Mouse (Mus musculus) forebrain, postnatal 0 days (tissue): ENCODE measurements at regions not wholly inside any gene's neighbourhood (a gene's known extent, or its start where the extent isn't known, plus 50 kb on each side); places are given as distances from the start of the nearest gene placed in this dataset.

ENCODE experiments used
- ATAC-seq: fragments of 200-750 bp; cut with Nextera tagmentation; 2 replicates; pipeline ENCODE4 v1.8.0; 2017; ENCODE audit warnings: mild to moderate bottlenecking, moderate library complexity
- DNase-seq: peaks from one replicate; pipeline ENCODE4 v3.0.0-alpha.2; 2015
- H3K27ac ChIP-seq: fragments of 300-500 bp; sonication (generic); 2 replicates; pipeline ENCODE4 v1.5.1; 2014; ENCODE audit warnings: low read depth, mild to moderate bottlenecking, antibody characterized with exemption, low read length, moderate library complexity, mixed read lengths
- H3K27me3 ChIP-seq: fragments of 300-500 bp; sonication (generic); 2 replicates; pipeline ENCODE4 v1.6.1; 2014; ENCODE audit warnings: mild to moderate bottlenecking, low read length, mixed read lengths; ENCODE audit not compliant: insufficient read depth
- H3K36me3 ChIP-seq: fragments of 300-500 bp; sonication (generic); 2 replicates; pipeline ENCODE4 v1.6.1; 2014; ENCODE audit warnings: mild to moderate bottlenecking, moderate library complexity; ENCODE audit not compliant: insufficient read depth
- H3K4me1 ChIP-seq: fragments of 300-500 bp; sonication (generic); 2 replicates; pipeline ENCODE4 v1.6.1; 2014; ENCODE audit warnings: antibody characterized with exemption; ENCODE audit not compliant: insufficient read depth
- H3K4me2 ChIP-seq: fragments of 300-500 bp; sonication (generic); 2 replicates; pipeline ENCODE4 v1.6.1; 2014; ENCODE audit warnings: low read depth, mild to moderate bottlenecking, moderate library complexity
- H3K4me3 ChIP-seq: fragments of 300-500 bp; sonication (generic); 2 replicates; pipeline ENCODE4 v1.5.1; 2014; ENCODE audit warnings: low read depth, low read length, mixed read lengths
- H3K9ac ChIP-seq: fragments of 300-500 bp; sonication (generic); 2 replicates; pipeline ENCODE4 v1.6.1; 2014; ENCODE audit warnings: mild to moderate bottlenecking
- H3K9me3 ChIP-seq: fragments of 300-500 bp; sonication (generic); 2 replicates; pipeline ENCODE4 v1.6.1; 2016; ENCODE audit warnings: low read length
- CTCF ChIP-seq: sonication (generic); IDR thresholded peaks from 2 replicates; pipeline ENCODE4 v1.5.1; 2016; ENCODE audit warnings: antibody characterized with exemption, control low read depth, low read depth
- WGBS: fragments of 180-500 bp; shearing (Covaris S2); extraction: QIAGEN DNeasy Blood & Tissue Kit; methylation state at CpG from one replicate; pipeline ENCODE4 v1.1.7; 2014; 5-methylcytosine and 5-hydroxymethylcytosine counted together

DNA sequence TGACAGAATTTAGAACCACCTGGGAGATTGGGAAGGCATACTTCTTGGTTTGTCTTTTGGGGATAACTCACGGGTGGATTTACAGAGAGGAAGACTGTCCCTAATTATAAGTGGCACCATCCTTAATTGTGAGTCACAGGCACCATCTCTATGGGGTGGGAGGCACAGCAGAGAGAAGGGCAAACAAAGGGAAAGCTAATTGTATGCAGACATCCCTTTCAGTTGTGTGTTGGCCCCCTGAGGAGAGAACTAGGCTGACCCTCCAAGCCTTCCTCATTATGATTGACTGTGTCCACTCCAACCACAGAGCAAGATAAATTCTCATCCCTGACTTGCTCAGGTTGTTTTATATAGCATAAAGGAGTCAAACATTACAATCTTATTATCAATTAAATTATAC, 718.8 kb downstream of the Tmem132b start:
- Histone ChIP-seq H3K4me2 (no peak overlapping the region), H3K9me3 (no peaks in the 10 kb centered on the region), H3K4me1 (no peaks in the 10 kb centered on the region), H3K9ac (no peak overlapping the region), H3K36me3 (no peaks in the 10 kb centered on the region), H3K4me3 (no peak overlapping the region), H3K27ac (no peak overlapping the region), H3K27me3 (no peaks in the 10 kb centered on the region)
- WGBS: 6% methylated on average over 1 of the region's 1 CpGs
- DNase-seq (no peak), ATAC-seq (no peak)
- no peak for TF ChIP-seq CTCF

GRCm38 (mm10) chr5:126254661-126255060, 723.1 kb downstream of the Tmem132b start:
- ATAC-seq (no peak), DNase-seq (no peak)
- Histone ChIP-seq H3K9ac (no peak overlapping the region), H3K4me2 (no peak overlapping the region), H3K9me3 (no peaks in the 10 kb centered on the region), H3K27ac (no peak overlapping the region), H3K4me1 (no peaks in the 10 kb centered on the region), H3K36me3 (no peaks in the 10 kb centered on the region), H3K27me3 (no peaks in the 10 kb centered on the region), H3K4me3 (no peak overlapping the region)
- TF ChIP-seq CTCF: no peak
- WGBS: 76% methylated on average over 1 of the region's 1 CpGs

DNA sequence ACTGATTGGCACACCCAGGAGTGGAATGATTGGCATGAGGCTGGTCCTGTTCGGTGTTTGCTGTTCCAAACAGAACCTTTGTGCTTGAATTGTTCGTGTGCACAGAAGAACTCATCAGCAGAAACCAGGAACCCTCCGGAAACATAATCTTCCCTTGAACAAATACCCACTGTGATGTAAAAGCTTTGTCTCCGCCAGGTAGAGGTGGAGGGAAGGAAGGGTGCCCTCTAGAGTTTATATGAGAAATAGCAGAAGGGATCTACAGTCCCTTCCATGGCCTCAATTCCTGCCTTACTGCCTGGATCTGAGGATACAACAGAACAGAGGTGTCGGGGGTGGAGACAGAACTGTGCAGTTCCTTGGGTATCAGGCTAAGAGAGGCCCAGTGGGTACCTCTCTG, 726.3 kb downstream of the Tmem132b start:
- WGBS: 83% methylated on average over 5 of the region's 5 CpGs
- Histone ChIP-seq H3K4me3 (no peak overlapping the region), H3K9ac (no peak overlapping the region), H3K27ac (no peak overlapping the region), H3K9me3 (no peaks in the 10 kb centered on the region), H3K4me1 (no peaks in the 10 kb centered on the region; the same call in 1 of the 2 replicates), H3K27me3 (no peaks in the 10 kb centered on the region), H3K4me2 (no peak overlapping the region), H3K36me3 (no peaks in the 10 kb centered on the region)
- ATAC-seq: no peak
- 0 out of 2 replicates have a peak, but pooled peaks have one; percentile 3 for TF ChIP-seq CTCF
- DNase-seq: no peak

DNA sequence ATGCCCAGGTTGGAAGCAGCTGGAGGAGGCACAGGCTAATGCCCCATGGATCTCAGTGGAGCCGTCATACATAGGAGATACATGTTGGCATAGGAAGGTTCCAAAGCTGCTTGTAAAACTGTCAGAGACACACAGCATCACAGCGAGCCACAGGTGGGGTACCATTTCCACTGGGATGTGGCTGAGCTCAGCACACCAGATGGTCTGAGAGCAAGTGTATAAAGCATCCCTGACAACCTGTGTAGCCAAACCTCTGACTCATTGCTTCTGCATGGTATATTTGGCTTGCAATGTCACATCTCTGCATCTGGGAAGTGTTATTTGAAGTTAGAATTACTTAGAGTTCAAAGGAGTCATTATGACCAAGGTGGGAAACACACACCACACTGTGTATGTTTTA, 734.9 kb downstream of the Tmem132b start:
- ATAC-seq (no peak), DNase-seq (no peak)
- no peak overlapping the region for H3K9ac ChIP-seq
- H3K4me2 ChIP-seq: no peak overlapping the region
- H3K27ac ChIP-seq: no peak overlapping the region
- 81% methylated on average over 2 of the region's 2 CpGs for WGBS
- no peak overlapping the region for H3K4me3 ChIP-seq
- H3K9me3 ChIP-seq: peaks cover under 1% of the 10 kb centered on the region; the same call in 1 of the 2 replicates
- no peaks in the 10 kb centered on the region for H3K27me3 ChIP-seq
- H3K36me3 ChIP-seq: no peaks in the 10 kb centered on the region
- TF ChIP-seq CTCF: no peak
- H3K4me1 ChIP-seq: no peaks in the 10 kb centered on the region; the same call in 1 of the 2 replicates

- H3K4me2 ChIP-seq: no peak overlapping the region
- peaks cover 5% of the 10 kb centered on the region; the same call in 1 of the 2 replicates for H3K9me3 ChIP-seq
- H3K36me3 ChIP-seq: no peaks in the 10 kb centered on the region
- no peak overlapping the region for H3K9ac ChIP-seq
- no peak overlapping the region for H3K27ac ChIP-seq
- no peak overlapping the region for H3K4me3 ChIP-seq
- DNase-seq: no peak
- H3K27me3 ChIP-seq: no peaks in the 10 kb centered on the region
- no peak for ATAC-seq
- TF ChIP-seq CTCF: no peak
- no peaks in the 10 kb centered on the region; the same call in 1 of the 2 replicates for H3K4me1 ChIP-seq
- 38% methylated on average over 2 of the region's 2 CpGs for WGBS
Measured at GRCm38 (mm10) chr5:126266929-126267609, 735.5 kb downstream of the Tmem132b start.

GRCm38 (mm10) chr5:126268592-126268991, 737.0 kb downstream of the Tmem132b start:
- Histone ChIP-seq H3K27me3 (no peaks in the 10 kb centered on the region), H3K4me1 (no peaks in the 10 kb centered on the region), H3K4me3 (no peak overlapping the region), H3K36me3 (no peaks in the 10 kb centered on the region), H3K9ac (no peak overlapping the region), H3K9me3 (peaks cover 5% of the 10 kb centered on the region; the same call in 1 of the 2 replicates), H3K4me2 (no peak overlapping the region), H3K27ac (no peak overlapping the region)
- WGBS: 54% methylated on average over 4 of the region's 4 CpGs
- ATAC-seq (peak; percentile 69), DNase-seq (peak; percentile 45)
- no peak for TF ChIP-seq CTCF

DNA sequence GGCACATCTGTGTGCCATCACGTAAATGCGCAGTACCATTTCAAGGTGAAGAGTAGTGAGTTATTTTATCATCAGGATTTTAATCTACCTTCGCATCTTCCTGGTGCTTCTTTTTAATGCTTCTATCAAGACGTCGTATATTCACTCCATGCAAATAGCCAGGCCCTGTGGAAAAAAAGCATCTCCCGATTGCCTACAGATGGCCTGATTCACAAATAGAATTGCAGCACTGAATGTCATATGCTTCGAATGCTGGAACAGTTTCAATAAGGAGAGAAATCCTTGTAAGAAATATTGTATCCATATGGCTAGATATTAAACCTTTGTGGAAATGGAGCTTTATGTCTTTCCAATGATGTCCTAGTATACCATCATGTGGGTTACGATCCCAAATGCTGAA, 742.7 kb downstream of the Tmem132b start:
- H3K9ac ChIP-seq: no peak overlapping the region
- DNase-seq: peak; percentile 54
- ATAC-seq: no peak
- no peak overlapping the region for H3K27ac ChIP-seq
- no peak overlapping the region for H3K4me2 ChIP-seq
- no peaks in the 10 kb centered on the region for H3K4me1 ChIP-seq
- no peak overlapping the region for H3K4me3 ChIP-seq
- H3K27me3 ChIP-seq: no peaks in the 10 kb centered on the region
- H3K36me3 ChIP-seq: no peaks in the 10 kb centered on the region
- no peak for TF ChIP-seq CTCF
- H3K9me3 ChIP-seq: peaks cover 5% of the 10 kb centered on the region; the same call in 1 of the 2 replicates
- WGBS: 70% methylated on average over 8 of the region's 8 CpGs
